Mouse (Mus musculus) bone marrow, adult 2 months (tissue): ENCODE data around the gene Msto1.

Source experiments
- CTCF ChIP-seq: fragments of 200-500 bp; IDR thresholded peaks from 2 replicates; pipeline ENCODE4 v1.5.1; 2011; ENCODE audit warnings: low read length, control low read depth; ENCODE audit not compliant: control insufficient read depth, insufficient read depth
- POLR2A ChIP-seq: fragments of 200-500 bp; IDR thresholded peaks from 2 replicates; pipeline ENCODE4 v1.6.1; 2011; ENCODE audit warnings: low read depth, mild to moderate bottlenecking, control low read depth, low read length, borderline replicate concordance; ENCODE audit not compliant: control insufficient read depth

DNA sequence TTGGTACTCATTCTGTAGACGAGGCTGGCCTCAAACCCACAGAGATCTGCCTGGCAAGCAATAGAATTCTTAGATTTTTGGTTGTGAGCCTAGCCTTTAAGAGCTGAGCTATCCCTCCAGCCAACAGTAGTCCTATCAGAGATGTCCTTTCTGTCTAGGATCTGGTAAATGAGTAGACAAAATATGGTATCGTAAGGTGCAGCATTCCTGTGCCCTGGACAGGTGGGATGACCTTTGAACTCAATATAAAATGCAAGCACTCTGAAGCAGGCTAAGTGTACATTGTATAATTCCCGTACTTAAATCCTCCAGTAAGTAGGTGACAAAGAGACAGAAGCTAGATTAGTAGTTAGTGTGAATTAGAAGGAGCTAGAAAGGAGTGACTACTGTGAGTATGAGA is 51.7 kb downstream of the Msto1 start:
- TF ChIP-seq POLR2A (no peak), CTCF (no peak)
